Mouse (Mus musculus) forebrain, embryonic 15.5 days (tissue): ENCODE data around the gene Ckap5. TPM values are rescaled to one million over a fixed set of nuclear protein-coding genes. Genes with fewer than 3 reads are reported as not detected.

Source experiments
- ATAC-seq: fragments of 200-750 bp; cut with Nextera tagmentation; replicated peaks from 2 replicates; pipeline ENCODE4 v1.8.0; 2017; ENCODE audit warnings: mild to moderate bottlenecking, moderate TSS enrichment, moderate library complexity
- H3K27ac ChIP-seq: fragments of 300-500 bp; sonication (generic); replicated peaks from 2 replicates; pipeline ENCODE4 v1.5.1; 2015; ENCODE audit warnings: mild to moderate bottlenecking, inconsistent platforms
- H3K27me3 ChIP-seq: fragments of 300-500 bp; sonication (generic); 2 replicates; pipeline ENCODE4 v1.6.1; 2015; ENCODE audit warnings: inconsistent platforms
- H3K36me3 ChIP-seq: fragments of 300-500 bp; sonication (generic); 2 replicates; pipeline ENCODE4 v1.6.1; 2015; ENCODE audit warnings: mild to moderate bottlenecking, inconsistent platforms
- H3K4me1 ChIP-seq: fragments of 300-500 bp; sonication (generic); 2 replicates; pipeline ENCODE4 v1.6.1; 2015; ENCODE audit warnings: inconsistent platforms
- H3K4me2 ChIP-seq: fragments of 300-500 bp; sonication (generic); replicated peaks from 2 replicates; pipeline ENCODE4 v1.6.1; 2015; ENCODE audit warnings: mild to moderate bottlenecking, inconsistent platforms
- H3K4me3 ChIP-seq: fragments of 300-500 bp; sonication (generic); 2 replicates; pipeline ENCODE4 v1.5.1; 2015; ENCODE audit warnings: mild to moderate bottlenecking, inconsistent platforms
- H3K9ac ChIP-seq: fragments of 300-500 bp; sonication (generic); replicated peaks from 2 replicates; pipeline ENCODE4 v1.6.1; 2015; ENCODE audit warnings: mild to moderate bottlenecking, inconsistent platforms
- H3K9me3 ChIP-seq: fragments of 300-500 bp; sonication (generic); 2 replicates; pipeline ENCODE4 v1.6.1; 2016; ENCODE audit warnings: inconsistent platforms
- WGBS: fragments of 180-500 bp; shearing (Covaris S2); methylation state at CpG from one replicate; pipeline ENCODE4 v1.1.7; 2015; ENCODE audit warnings: mixed read lengths; 5-methylcytosine and 5-hydroxymethylcytosine counted together
- polyA plus RNA-seq: library from polyadenylated mRNA; unstranded; fragments of >200 nt; fragmentation: Nextera tagmentation; extraction: Ambion mirVana; gene quantifications from 2 replicates; pipeline ENCODE4 v1.2.1, GENCODE M21; 2015

Ckap5 gene
- polyA plus RNA-seq, 1 experiment from 2014 or later, result 139 TPM

DNA sequence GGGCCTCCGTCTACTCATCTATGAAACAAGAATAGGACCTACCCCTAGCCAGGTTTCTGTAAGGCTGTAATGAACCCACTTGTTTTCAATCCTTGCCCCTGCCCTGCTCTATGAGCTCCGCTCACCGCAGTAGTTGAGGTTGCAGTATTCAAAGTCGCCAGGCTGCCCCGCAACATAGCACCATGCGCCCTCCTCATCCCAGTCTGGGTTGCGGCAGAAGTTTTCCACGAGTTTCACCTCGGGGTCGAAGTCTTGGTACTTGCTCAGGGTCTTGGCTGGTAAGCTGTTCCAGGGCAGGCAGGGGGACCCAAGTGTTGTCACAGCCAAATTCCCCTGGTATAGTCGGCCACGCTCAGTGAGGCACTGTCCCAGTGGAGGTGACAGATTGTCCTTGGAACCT lies 103.8 kb downstream of the Ckap5 start:
- 95% methylated on average over 12 of the region's 12 CpGs for WGBS
- H3K9me3 ChIP-seq, result no peaks in the 10 kb centered on the region
- H3K27ac ChIP-seq, result no peak overlapping the region
- H3K27me3 ChIP-seq, result no peaks in the 10 kb centered on the region
- ATAC-seq, result no peak
- no peak overlapping the region for H3K4me3 ChIP-seq
- no peaks in the 10 kb centered on the region for H3K36me3 ChIP-seq
- H3K4me1 ChIP-seq, result no peaks in the 10 kb centered on the region
- no peak overlapping the region for H3K9ac ChIP-seq
- H3K4me2 ChIP-seq, result no peak overlapping the region

DNA sequence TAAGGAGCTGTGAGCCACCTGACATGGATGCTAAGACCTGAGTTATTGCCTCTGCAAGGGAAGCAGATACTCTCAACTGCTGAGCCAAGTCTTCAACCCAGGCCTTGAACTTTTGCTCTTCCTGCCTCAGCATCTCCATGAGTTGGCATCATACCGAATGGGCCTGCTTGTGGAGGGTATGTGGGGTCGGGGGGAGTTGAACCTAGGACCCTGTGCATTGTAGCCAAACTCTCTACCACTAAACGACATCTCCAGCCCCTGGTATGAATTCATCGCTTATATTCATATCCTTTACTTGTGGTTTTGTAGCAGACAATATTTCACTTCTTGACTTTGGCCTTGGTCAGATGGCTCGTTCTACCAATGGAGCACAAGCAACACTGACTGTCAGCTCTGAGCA lies 105.3 kb downstream of the Ckap5 start:
- Histone ChIP-seq H3K4me1 (no peaks in the 10 kb centered on the region), H3K9ac (no peak overlapping the region), H3K36me3 (no peaks in the 10 kb centered on the region), H3K27ac (no peak overlapping the region), H3K4me3 (no peak overlapping the region), H3K27me3 (no peaks in the 10 kb centered on the region), H3K4me2 (no peak overlapping the region), H3K9me3 (no peaks in the 10 kb centered on the region)
- WGBS, result 88% methylated on average over 5 of the region's 5 CpGs
- ATAC-seq, result no peak

DNA sequence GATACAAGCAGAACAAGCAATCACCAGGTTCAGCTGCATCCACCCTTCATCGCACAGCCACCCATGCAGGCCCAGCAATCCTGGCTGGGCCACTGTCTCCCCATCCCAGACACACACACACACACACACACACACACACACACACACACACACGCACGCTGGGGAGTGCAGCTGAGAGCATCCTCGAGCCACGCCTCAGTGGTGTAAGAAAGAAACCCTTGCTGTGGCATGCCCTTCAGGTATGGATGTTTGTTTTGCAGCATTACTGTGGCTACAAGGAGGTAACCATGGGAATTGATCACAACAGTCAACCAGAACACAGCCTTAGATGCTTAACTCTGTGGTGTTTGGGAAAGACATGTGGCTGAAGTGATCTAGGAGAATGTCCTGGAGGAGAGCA lies 105.8 kb downstream of the Ckap5 start:
- Histone ChIP-seq H3K9ac (no peak overlapping the region), H3K4me3 (no peak overlapping the region), H3K9me3 (no peaks in the 10 kb centered on the region), H3K27ac (no peak overlapping the region), H3K27me3 (no peaks in the 10 kb centered on the region), H3K4me1 (no peaks in the 10 kb centered on the region), H3K4me2 (no peak overlapping the region), H3K36me3 (no peaks in the 10 kb centered on the region)
- WGBS, result 87% methylated on average over 5 of the region's 5 CpGs
- no peak for ATAC-seq

DNA sequence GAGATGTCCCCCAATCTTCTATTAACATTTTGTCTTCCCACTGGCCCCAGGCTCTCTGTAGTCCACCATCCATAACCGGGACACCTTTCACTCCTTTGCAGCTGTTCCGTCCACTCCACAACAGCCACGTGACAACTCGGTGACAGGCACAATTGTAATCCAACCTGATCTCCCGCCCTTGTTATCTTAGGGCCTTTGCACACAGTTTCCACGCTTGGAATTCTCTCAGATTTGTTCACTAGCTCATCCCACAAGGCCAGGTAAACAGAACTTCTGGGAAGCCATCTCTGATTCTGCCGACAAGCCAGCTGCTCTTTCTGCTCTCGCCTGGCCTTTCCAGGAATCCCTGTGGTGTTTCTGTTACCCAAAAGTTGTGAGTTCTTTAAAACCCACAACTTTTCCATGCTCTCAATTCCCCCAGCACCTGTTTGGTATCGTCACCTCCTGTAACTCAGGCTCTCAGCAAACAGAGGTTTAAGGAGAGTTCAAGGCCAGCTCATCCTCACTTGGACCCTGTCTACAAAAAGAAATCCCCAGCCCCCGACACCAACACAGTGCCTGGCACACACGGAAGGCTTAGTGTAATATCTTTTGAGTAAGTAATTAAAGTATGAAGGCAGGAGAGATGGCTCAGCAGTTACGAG lies 106.9 kb downstream of the Ckap5 start:
- no peaks in the 10 kb centered on the region for H3K9me3 ChIP-seq
- H3K4me2 ChIP-seq, result no peak overlapping the region
- WGBS, result 84% methylated on average over 12 of the region's 12 CpGs
- no peak overlapping the region for H3K4me3 ChIP-seq
- no peak overlapping the region for H3K27ac ChIP-seq
- H3K27me3 ChIP-seq, result no peaks in the 10 kb centered on the region
- no peaks in the 10 kb centered on the region for H3K4me1 ChIP-seq
- no peak overlapping the region for H3K9ac ChIP-seq
- H3K36me3 ChIP-seq, result no peaks in the 10 kb centered on the region
- no peak for ATAC-seq

DNA sequence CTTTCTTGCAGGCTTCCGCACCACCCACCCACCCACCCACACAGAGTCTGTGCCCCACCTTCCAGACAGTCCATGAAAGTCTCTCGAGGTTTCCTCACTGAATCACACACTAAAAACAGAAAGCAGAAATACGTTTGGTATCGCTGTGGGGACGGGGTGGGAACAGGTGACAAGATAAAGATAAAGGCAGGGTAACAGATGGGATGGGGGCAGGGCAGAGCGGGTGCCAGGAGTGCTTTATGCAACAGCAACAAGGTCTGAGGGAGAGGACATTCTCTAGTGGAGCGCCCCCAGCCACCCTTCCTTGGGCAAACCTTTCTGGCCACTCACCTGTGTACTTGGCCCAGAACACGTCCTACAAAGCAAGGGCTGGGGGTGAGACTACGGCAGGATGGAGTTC lies 108.3 kb downstream of the Ckap5 start:
- Histone ChIP-seq H3K27ac (no peak overlapping the region), H3K4me3 (no peak overlapping the region), H3K9me3 (no peaks in the 10 kb centered on the region), H3K4me1 (no peaks in the 10 kb centered on the region), H3K9ac (no peak overlapping the region), H3K4me2 (no peak overlapping the region), H3K27me3 (no peaks in the 10 kb centered on the region), H3K36me3 (no peaks in the 10 kb centered on the region)
- ATAC-seq, result no peak
- WGBS, result 83% methylated on average over 9 of the region's 9 CpGs

DNA sequence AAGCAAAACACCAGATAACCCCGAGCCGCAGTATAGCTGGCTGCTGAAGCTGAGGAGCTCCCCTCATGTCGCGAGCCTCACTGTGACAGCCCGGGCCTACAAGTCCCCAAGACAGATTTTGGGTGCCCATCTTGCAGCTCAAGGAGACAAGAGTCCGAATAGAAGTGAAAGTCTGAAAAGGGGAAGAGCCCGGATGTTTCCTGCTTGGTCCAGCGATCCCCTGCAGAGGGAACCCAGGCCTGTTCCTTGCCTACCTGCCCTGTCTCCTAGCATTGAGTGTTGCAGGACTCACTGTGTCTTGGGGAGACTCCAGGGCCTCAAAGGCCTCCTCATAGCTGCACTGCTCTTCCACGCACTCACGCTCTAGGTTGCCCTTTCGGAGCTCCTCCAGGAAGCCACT lies 108.9 kb downstream of the Ckap5 start:
- Histone ChIP-seq H3K9me3 (no peaks in the 10 kb centered on the region), H3K27me3 (no peaks in the 10 kb centered on the region), H3K4me1 (no peaks in the 10 kb centered on the region), H3K9ac (no peak overlapping the region), H3K4me2 (no peak overlapping the region), H3K36me3 (no peaks in the 10 kb centered on the region), H3K27ac (no peak overlapping the region), H3K4me3 (no peak overlapping the region)
- no peak for ATAC-seq
- 88% methylated on average over 11 of the region's 11 CpGs for WGBS

DNA sequence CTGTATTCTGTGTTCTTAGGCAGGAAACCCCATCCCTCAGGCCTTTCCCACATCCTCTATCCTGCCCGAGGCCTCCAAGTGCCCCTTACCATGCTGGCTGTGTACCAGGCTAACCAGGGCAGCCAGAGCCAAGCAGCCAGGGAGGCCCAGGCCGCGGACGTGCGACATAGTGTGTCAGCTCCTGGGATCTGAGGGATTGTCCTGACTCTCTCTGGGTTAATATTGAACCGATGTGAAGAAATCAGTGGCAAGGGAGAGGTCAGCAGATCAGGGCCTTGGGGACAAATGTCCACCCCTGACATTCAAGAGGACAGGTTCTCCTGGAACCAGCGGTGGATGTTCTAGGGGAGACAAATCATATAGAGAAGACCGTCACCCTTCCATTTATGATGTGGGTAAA lies 109.7 kb downstream of the Ckap5 start, which contains the start of gene F2:
Gene F2 (minus strand): TSS at position 186 of the 400 bp plus-strand sequence.
- Histone ChIP-seq H3K4me1 (no peaks in the 10 kb centered on the region), H3K27me3 (no peaks in the 10 kb centered on the region), H3K4me2 (no peak within 1 kb of the TSS), H3K4me3 (no peak within 1 kb of the TSS), H3K9me3 (no peaks in the 10 kb centered on the region), H3K9ac (no peak within 1 kb of the TSS), H3K27ac (no peak within 1 kb of the TSS), H3K36me3 (peaks cover 2% of the 10 kb centered on the region; the same call in 1 of the 2 replicates)
- ATAC-seq, result no peak
- 96% methylated on average over 8 of the region's 8 CpGs for WGBS

DNA sequence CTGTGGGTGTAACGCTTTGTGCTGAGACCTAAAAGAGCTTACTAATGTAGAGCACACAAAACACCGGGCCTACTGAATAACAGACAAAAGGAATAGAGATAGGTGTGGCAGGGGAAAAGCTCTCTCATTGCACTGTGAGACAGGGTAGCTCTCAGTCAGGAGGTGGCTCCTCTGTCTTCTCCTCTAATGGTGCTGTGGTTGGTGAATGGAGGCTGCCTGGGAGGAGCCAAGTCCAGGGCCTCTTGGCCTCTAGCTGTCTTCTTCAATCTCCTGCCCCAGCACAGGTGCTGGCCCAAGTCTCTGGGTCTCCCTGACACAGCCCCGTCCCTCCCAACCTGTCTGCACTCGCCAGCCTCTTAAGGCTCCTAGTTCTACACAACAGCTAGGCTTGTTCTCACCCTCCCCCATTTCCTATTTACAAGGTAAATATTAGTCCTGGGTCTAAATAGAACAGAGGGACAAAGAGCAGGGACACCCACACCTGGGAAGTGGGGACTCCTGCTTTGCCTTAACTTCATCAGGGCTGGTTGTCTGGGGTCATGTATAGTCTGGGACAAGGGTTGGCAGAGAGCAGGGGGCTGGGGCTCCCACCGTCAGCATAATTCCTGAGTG lies 110.3 kb downstream of the Ckap5 start:
- no peak overlapping the region for H3K27ac ChIP-seq
- no peak overlapping the region for H3K4me2 ChIP-seq
- H3K4me1 ChIP-seq, result no peaks in the 10 kb centered on the region
- H3K27me3 ChIP-seq, result no peaks in the 10 kb centered on the region
- no peak overlapping the region for H3K9ac ChIP-seq
- H3K36me3 ChIP-seq, result peaks cover 3% of the 10 kb centered on the region; the same call in 1 of the 2 replicates
- WGBS, result 84% methylated on average over 5 of the region's 5 CpGs
- ATAC-seq, result no peak
- no peaks in the 10 kb centered on the region for H3K9me3 ChIP-seq
- no peak overlapping the region for H3K4me3 ChIP-seq

DNA sequence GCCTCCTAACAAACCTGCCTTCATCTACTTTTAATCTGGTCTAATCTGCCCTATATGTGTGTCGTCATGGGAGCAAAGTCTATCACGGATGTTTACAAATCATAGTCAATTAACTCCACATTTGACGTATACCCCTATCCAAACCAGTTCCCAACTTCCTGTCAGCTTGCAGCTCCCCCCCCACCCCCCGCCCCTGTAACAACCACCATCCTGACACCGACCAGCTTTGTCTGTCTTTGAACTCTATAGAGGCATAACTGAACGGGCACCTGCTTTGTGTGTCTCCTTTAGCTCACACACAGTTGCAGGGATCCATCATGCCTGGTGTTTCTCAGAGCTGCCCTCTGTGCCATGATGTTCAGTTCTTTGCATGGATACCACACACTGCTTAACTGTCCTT lies 112.4 kb downstream of the Ckap5 start:
- no peak overlapping the region for H3K4me2 ChIP-seq
- H3K9ac ChIP-seq, result no peak overlapping the region
- no peak overlapping the region for H3K27ac ChIP-seq
- H3K36me3 ChIP-seq, result peaks cover 6% of the 10 kb centered on the region; the same call in 1 of the 2 replicates
- H3K4me3 ChIP-seq, result no peak overlapping the region
- H3K9me3 ChIP-seq, result no peaks in the 10 kb centered on the region
- no peak for ATAC-seq
- H3K27me3 ChIP-seq, result no peaks in the 10 kb centered on the region
- WGBS, result 84% methylated on average over 6 of the region's 6 CpGs
- H3K4me1 ChIP-seq, result no peaks in the 10 kb centered on the region

DNA sequence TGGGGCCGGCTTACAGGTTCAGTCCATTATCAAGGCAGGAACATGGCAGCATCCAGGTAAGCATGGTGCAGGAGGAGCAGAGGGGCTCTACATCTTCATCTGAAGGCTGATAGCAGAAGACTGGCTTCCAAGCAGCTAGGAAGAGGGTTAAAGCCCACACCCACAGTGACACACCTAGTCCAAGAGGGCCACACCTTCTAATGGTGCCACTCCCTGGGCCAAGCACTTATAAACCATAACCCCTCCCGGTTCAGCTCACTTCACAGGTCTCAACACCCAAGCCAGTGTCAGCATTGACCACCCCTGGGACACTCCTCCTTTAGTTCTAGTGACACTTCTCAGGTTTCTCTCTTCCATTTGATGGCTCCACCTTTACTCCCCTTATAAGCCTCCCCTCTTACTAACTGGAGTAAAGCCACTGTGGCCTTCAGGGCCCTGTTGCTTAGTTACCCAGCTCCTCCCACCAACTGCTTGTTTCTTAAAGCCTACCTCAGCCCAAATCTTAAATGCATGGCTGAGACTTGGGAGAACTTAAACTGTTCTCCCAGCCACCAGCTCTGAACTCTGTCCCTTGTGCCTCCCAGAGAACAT lies 116.4 kb downstream of the Ckap5 start:
- Histone ChIP-seq H3K4me3 (no peak overlapping the region), H3K27ac (no peak overlapping the region), H3K9ac (no peak overlapping the region), H3K4me1 (0 out of 2 replicates have a peak, but pooled peaks cover 2% of the 10 kb centered on the region), H3K4me2 (no peak overlapping the region), H3K36me3 (peaks cover 45% of the 10 kb centered on the region), H3K27me3 (no peaks in the 10 kb centered on the region), H3K9me3 (no peaks in the 10 kb centered on the region)
- no peak for ATAC-seq
- WGBS, result 91% methylated on average over 2 of the region's 2 CpGs

DNA sequence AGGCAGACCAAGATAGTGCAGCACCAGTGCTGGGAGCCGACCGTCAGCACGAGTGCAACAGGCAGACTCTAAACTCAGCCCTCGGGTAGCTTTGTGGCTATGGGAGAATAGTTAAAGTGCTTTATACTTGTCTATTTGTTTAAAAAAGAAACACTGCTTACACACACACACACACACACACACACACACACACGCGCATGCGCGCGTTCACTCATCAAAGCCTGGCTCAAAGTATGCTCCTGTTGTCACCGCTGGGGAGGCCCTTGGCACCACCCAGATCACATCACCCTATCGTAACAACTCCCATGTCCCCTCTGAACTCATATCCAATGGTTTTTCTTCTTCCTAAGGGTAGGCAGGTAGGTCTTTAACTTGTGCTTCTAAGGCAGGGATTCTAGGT lies 117.5 kb downstream of the Ckap5 start:
- no peak overlapping the region for H3K4me3 ChIP-seq
- no peak for ATAC-seq
- H3K27ac ChIP-seq, result no peak overlapping the region
- WGBS, result 95% methylated on average over 11 of the region's 11 CpGs
- no peak overlapping the region for H3K4me2 ChIP-seq
- H3K27me3 ChIP-seq, result no peaks in the 10 kb centered on the region
- H3K36me3 ChIP-seq, result peaks cover 47% of the 10 kb centered on the region
- peaks cover 13% of the 10 kb centered on the region for H3K4me1 ChIP-seq
- H3K9me3 ChIP-seq, result no peaks in the 10 kb centered on the region
- no peak overlapping the region for H3K9ac ChIP-seq

DNA sequence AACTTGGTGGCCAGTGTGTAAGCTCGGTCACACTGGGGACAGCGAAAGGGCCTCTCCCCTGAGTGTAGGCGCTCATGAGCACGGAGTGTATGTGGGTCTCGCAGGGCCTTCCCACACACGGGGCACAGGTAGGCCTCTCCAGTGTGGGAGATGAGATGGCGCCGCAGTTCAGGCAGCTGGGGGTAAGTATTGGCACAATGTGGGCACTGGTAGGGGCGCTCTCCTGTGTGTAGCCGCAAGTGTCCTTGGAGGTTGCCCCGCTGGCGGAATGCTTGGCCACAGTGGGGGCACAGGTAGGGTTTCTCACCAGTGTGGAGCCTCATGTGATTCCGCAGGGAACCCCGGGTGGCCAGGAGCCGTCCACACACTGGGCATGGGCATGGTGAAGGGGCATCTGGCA lies 118.8 kb downstream of the Ckap5 start:
- no peaks in the 10 kb centered on the region for H3K9me3 ChIP-seq
- H3K27ac ChIP-seq, result no peak overlapping the region
- 98% methylated on average over 15 of the region's 15 CpGs for WGBS
- no peak for ATAC-seq
- no peak overlapping the region for H3K4me2 ChIP-seq
- peaks cover 47% of the 10 kb centered on the region for H3K36me3 ChIP-seq
- peaks cover 15% of the 10 kb centered on the region for H3K4me1 ChIP-seq
- no peak overlapping the region for H3K9ac ChIP-seq
- no peak overlapping the region for H3K4me3 ChIP-seq
- H3K27me3 ChIP-seq, result no peaks in the 10 kb centered on the region
